Mouse (Mus musculus): ENCODE measurements around the gene Scnn1g.

Scnn1g gene

GRCm38 (mm10) chr7:121779409-121779808 lies 45.1 kb downstream of the Scnn1g start:
- DNase-seq = no peak

- DNase-seq = no peak
Observed at GRCm38 (mm10) chr7:121782188-121782909, 48.1 kb downstream of the Scnn1g start.

GRCm38 (mm10) chr7:121785651-121786228 lies 51.5 kb downstream of the Scnn1g start:
- no peak for DNase-seq

GRCm38 (mm10) chr7:121797781-121798180 lies 63.5 kb downstream of the Scnn1g start:
- no peak for DNase-seq

- DNase-seq = no peak
Observed at GRCm38 (mm10) chr7:121802471-121802870, 68.2 kb downstream of the Scnn1g start.

GRCm38 (mm10) chr7:121803011-121803410 lies 68.7 kb downstream of the Scnn1g start:
- DNase-seq = no peak

GRCm38 (mm10) chr7:121805811-121806496 lies 71.7 kb downstream of the Scnn1g start:
- no peak for DNase-seq

- DNase-seq = no peak
Observed at GRCm38 (mm10) chr7:121807726-121808580, 73.7 kb downstream of the Scnn1g start.
